Mouse (Mus musculus): ENCODE data around the gene Rapgef4. TPM values are rescaled to one million over a fixed set of nuclear protein-coding genes. Genes with fewer than 3 reads are reported as not detected.

The Rapgef4 gene
- polyA plus RNA-seq, 1 experiment = 9.2 TPM

DNA sequence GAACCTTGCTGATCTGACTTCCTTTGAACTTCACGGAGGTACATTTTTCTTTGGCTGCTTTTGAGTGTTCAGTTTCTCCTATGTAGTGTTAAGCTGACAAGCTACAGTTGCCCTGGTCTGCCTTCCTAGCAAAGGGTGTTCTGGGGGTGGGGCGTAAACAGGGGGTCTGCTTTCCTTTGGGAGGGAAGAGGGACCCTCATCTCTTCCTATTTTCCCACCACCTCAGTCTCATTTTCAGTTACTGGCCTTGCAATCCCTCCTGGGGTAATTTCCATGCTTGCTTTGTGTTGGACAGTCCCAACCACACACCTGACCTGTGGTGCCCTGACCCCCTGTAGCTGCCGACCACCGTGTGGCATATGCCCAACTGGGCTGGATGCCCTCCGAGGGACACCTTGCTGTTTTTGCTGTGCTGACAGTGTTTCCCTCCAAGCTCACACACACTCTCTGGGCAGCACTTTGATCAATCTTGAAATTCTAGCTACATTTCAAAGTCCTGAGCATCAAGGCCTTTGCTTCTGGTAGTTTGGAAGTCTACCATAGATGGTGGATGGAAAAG lies 48.6 kb downstream of the Rapgef4 start:
- Histone ChIP-seq H3K36me3 (ENCODE audit: control insufficient read depth, insufficient read depth, low read length) (no peaks in the 10 kb centered on the region), H3K27me3 (ENCODE audit: control insufficient read depth, insufficient read depth, low read length) (no peaks in the 10 kb centered on the region), H3K27ac (ENCODE audit: control insufficient read depth, insufficient read depth, low read length) (no peak overlapping the region), H3K4me3 (ENCODE audit: control insufficient read depth, insufficient read depth, low read length) (no peak overlapping the region), H3K4me1 (replicated peaks; ENCODE audit: control insufficient read depth, insufficient read depth, low read length) (no peaks in the 10 kb centered on the region; the same call in 1 of the 2 replicates)
- no peak for TF ChIP-seq CTCF (IDR thresholded peaks at IDR 0.05; ENCODE audit: borderline replicate concordance, control insufficient read depth, extremely low read depth, insufficient read depth, low read length, poor library complexity)
- TF ChIP-seq POLR2A (IDR thresholded peaks at IDR 0.05; ENCODE audit: control insufficient read depth, extremely low read depth, insufficient read depth, low read length, poor library complexity) = no peak
- no peak for DNase-seq
- WGBS = 84% methylated on average over 5 of the region's 5 CpGs

DNA sequence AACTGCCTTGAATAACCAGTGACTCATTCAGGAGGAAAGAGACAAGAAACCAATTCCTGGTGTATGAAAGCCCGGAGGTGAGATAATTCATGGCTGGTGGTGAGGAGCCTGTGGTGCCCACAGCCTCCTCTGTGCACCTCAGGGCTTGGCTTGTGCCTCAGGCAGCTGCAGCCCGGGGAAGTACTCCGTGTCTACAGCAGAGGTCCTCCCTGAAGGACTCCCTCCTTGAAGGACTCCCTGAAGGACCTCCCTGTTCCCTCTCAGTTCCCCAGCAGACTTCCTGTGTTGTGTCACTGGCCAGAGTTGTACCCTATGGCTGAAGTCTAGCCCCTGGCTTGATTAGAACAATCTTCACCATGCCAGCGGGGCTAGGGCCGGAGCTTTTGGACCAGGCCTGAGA lies 50.7 kb downstream of the Rapgef4 start:
- Histone ChIP-seq H3K4me3 (ENCODE audit: control insufficient read depth, insufficient read depth, low read length) (no peak overlapping the region), H3K27ac (ENCODE audit: control insufficient read depth, insufficient read depth, low read length) (no peak overlapping the region), H3K27me3 (ENCODE audit: control insufficient read depth, insufficient read depth, low read length) (no peaks in the 10 kb centered on the region), H3K4me1 (replicated peaks; ENCODE audit: control insufficient read depth, insufficient read depth, low read length) (no peaks in the 10 kb centered on the region; the same call in 1 of the 2 replicates), H3K36me3 (ENCODE audit: control insufficient read depth, insufficient read depth, low read length) (no peaks in the 10 kb centered on the region)
- 66% methylated on average over 5 of the region's 5 CpGs for WGBS
- TF ChIP-seq CTCF (IDR thresholded peaks at IDR 0.05; ENCODE audit: borderline replicate concordance, control insufficient read depth, extremely low read depth, insufficient read depth, low read length, poor library complexity) (no peak), POLR2A (IDR thresholded peaks at IDR 0.05; ENCODE audit: control insufficient read depth, extremely low read depth, insufficient read depth, low read length, poor library complexity) (no peak)
- no peak for DNase-seq

DNA sequence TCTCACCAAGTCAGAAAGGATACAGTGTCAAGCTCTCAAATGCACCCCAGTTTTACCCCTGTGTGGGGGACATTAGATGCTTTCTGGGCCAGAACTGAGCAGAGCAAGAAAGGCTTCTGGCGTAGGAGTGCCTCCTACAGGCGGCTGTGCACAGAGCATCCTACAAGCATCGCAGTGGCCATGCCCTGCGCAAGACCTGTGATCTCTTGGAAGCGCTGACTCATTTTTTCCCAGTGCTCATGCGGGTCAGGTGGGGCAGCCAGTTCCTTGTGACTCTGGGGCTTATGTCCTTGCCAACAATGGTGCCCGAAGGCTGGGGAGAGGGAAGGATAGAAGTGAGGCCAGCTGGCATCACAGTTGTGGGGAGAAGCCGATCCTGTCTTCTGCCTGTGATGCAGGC lies 54.6 kb downstream of the Rapgef4 start:
- H3K4me1 ChIP-seq (replicated peaks; ENCODE audit: control insufficient read depth, insufficient read depth, low read length) = no peaks in the 10 kb centered on the region
- WGBS = 58% methylated on average over 8 of the region's 8 CpGs
- DNase-seq = peak; percentile 44

DNA sequence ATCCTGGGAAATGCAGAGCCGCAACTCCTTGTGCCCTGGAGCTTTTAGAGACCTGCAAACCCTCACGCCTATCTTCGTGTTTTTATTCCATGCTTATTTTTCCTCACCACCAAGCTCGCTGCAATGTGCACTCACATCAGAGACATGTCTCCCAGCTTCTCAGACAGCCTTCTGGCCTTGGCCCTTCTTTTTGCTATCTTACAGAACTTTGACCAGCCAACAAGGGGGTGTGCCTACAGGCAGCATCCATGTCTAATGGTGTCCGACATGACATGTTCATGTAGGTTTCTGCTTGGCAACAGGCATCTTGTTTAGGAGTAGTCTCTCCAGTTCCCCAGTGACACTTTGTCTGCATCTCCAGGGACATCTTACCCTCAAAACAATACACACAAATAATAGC lies 56.3 kb downstream of the Rapgef4 start:
- Histone ChIP-seq H3K27ac (ENCODE audit: control insufficient read depth, insufficient read depth, low read length) (no peak overlapping the region), H3K4me3 (ENCODE audit: control insufficient read depth, insufficient read depth, low read length) (no peak overlapping the region), H3K27me3 (ENCODE audit: control insufficient read depth, insufficient read depth, low read length) (no peaks in the 10 kb centered on the region), H3K36me3 (ENCODE audit: control insufficient read depth, insufficient read depth, low read length) (no peaks in the 10 kb centered on the region), H3K4me1 (replicated peaks; ENCODE audit: control insufficient read depth, insufficient read depth, low read length) (no peaks in the 10 kb centered on the region)
- no peak for DNase-seq
- 97% methylated on average over 5 of the region's 5 CpGs for WGBS
- TF ChIP-seq CTCF (IDR thresholded peaks at IDR 0.05; ENCODE audit: borderline replicate concordance, control insufficient read depth, extremely low read depth, insufficient read depth, low read length, poor library complexity) (no peak), POLR2A (IDR thresholded peaks at IDR 0.05; ENCODE audit: control insufficient read depth, extremely low read depth, insufficient read depth, low read length, poor library complexity) (no peak)

More for the DNA sequence above, 54.6 kb downstream of the Rapgef4 start:
- no peaks in the 10 kb centered on the region for H3K36me3 ChIP-seq (ENCODE audit: control insufficient read depth, insufficient read depth, low read length)
- H3K27me3 ChIP-seq (ENCODE audit: control insufficient read depth, insufficient read depth, low read length) = no peaks in the 10 kb centered on the region
- H3K27ac ChIP-seq (ENCODE audit: control insufficient read depth, insufficient read depth, low read length) = no peak overlapping the region
- 0 out of 2 replicates have a peak, but pooled peaks have one; percentile 63 for TF ChIP-seq CTCF (IDR thresholded peaks at IDR 0.05; ENCODE audit: borderline replicate concordance, control insufficient read depth, extremely low read depth, insufficient read depth, low read length, poor library complexity)
- TF ChIP-seq POLR2A (IDR thresholded peaks at IDR 0.05; ENCODE audit: control insufficient read depth, extremely low read depth, insufficient read depth, low read length, poor library complexity) = no peak
- H3K4me3 ChIP-seq (ENCODE audit: control insufficient read depth, insufficient read depth, low read length) = no peak overlapping the region

DNA sequence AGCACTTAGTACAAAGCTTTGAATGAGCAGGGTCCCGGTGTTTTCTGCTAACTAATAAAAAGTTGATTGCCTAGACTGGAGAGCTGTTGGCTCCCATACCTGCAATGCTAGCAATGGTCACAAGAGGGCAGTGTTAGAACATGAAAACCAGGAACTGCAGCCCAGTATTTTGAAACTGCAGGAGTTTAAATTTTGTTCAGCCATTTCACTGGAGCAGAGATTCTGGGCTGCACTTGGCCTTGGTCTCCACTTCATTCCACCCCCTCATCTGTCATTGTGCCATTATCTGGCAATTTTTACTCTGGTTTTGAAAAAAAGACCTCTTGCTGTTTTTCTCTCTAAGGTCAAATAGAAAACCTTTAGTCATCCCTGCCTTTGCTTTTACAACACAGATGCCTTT lies 57.2 kb downstream of the Rapgef4 start:
- WGBS = 15% methylated on average over 1 of the region's 1 CpGs
- Histone ChIP-seq H3K4me3 (ENCODE audit: control insufficient read depth, insufficient read depth, low read length) (no peak overlapping the region), H3K36me3 (ENCODE audit: control insufficient read depth, insufficient read depth, low read length) (no peaks in the 10 kb centered on the region), H3K27ac (ENCODE audit: control insufficient read depth, insufficient read depth, low read length) (no peak overlapping the region), H3K4me1 (replicated peaks; ENCODE audit: control insufficient read depth, insufficient read depth, low read length) (no peaks in the 10 kb centered on the region), H3K27me3 (ENCODE audit: control insufficient read depth, insufficient read depth, low read length) (no peaks in the 10 kb centered on the region)
- DNase-seq = peak; percentile 79
- TF ChIP-seq POLR2A (IDR thresholded peaks at IDR 0.05; ENCODE audit: control insufficient read depth, extremely low read depth, insufficient read depth, low read length, poor library complexity) (no peak), CTCF (IDR thresholded peaks at IDR 0.05; ENCODE audit: borderline replicate concordance, control insufficient read depth, extremely low read depth, insufficient read depth, low read length, poor library complexity) (no peak)

DNA sequence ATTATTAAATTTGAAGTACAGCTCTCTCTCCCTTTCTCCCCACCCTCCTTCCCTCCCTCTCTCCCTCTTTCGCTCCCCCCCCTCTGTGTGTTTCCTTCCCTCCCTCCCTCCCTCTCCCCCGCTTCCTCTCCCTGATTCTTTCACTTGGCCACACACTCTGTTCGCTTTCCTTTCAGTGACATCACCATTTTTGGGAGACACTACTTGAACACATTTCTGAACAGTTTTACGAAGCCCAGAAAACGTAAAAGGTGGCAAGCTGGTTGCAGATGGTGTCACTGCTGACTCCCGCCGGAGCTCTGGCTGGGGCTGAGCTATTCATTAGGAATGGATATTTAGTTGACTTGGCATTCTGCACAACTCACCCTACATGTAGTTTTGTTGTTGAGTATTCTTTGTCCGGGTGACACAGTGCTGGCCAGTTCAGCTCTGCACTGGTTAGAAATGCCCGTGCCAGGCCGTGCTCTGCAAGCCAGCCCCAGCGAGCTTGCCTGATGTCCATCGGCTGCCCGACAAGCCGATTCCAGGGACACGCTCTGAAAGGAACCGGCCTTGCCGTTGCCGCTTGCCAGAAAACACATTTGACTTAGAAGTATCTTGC lies 57.7 kb downstream of the Rapgef4 start:
- whole genome bisulfite sequencing = 88% methylated on average over 18 of the region's 18 CpGs
- no peak for DNase-seq
- Histone ChIP-seq H3K4me1 (replicated peaks; ENCODE audit: control insufficient read depth, insufficient read depth, low read length) (no peaks in the 10 kb centered on the region), H3K27ac (ENCODE audit: control insufficient read depth, insufficient read depth, low read length) (no peak overlapping the region), H3K36me3 (ENCODE audit: control insufficient read depth, insufficient read depth, low read length) (no peaks in the 10 kb centered on the region), H3K27me3 (ENCODE audit: control insufficient read depth, insufficient read depth, low read length) (no peaks in the 10 kb centered on the region), H3K4me3 (ENCODE audit: control insufficient read depth, insufficient read depth, low read length) (no peak overlapping the region)
- TF ChIP-seq CTCF (IDR thresholded peaks at IDR 0.05; ENCODE audit: borderline replicate concordance, control insufficient read depth, extremely low read depth, insufficient read depth, low read length, poor library complexity) = no peak
- no peak for TF ChIP-seq POLR2A (IDR thresholded peaks at IDR 0.05; ENCODE audit: control insufficient read depth, extremely low read depth, insufficient read depth, low read length, poor library complexity)

Measured in thymus, adult 2 months (tissue).